Mouse (Mus musculus): ENCODE data around the gene Mif. TPM values are rescaled to one million over a fixed set of nuclear protein-coding genes. Genes with fewer than 3 reads are reported as not detected.

Mif gene
- total and polyA plus RNA-seq, 2 experiments from 2014 or later: 1,140 to 1,428 TPM

- Histone ChIP-seq H3K36me3 (replicated peaks; ENCODE audit: control insufficient read depth, insufficient read depth, low read length) (0 out of 2 replicates have a peak, but pooled peaks cover 10% of the 10 kb centered on the region), H3K27me3 (ENCODE audit: control insufficient read depth, insufficient read depth, low read length) (no peaks in the 10 kb centered on the region), H3K4me3 (ENCODE audit: low read depth, low read length) (no peak overlapping the region), H3K4me1 (ENCODE audit: control insufficient read depth, insufficient read depth) (peaks cover 6% of the 10 kb centered on the region; the same call in 1 of the 2 replicates), H3K9me3 (replicated peaks; ENCODE audit: control insufficient read depth, low read length) (no peaks in the 10 kb centered on the region; the same call in 1 of the 2 replicates), H3K9ac (replicated peaks; ENCODE audit: low read depth, low read length) (no peak overlapping the region), H3K27ac (ENCODE audit: low read depth) (no peak overlapping the region), H3K4me2 (ENCODE audit: low read depth, low read length) (no peak overlapping the region)
- ATAC-seq (ENCODE audit: insufficient read depth, low read depth) (no peak), DNase-seq (ENCODE audit: low spot score) (no peak)
- TF ChIP-seq EP300 (IDR thresholded peaks at IDR 0.05; ENCODE audit: low read depth) (no peak), CTCF (IDR thresholded peaks at IDR 0.05; ENCODE audit: low read depth) (no peak)
- WGBS: 45% methylated on average over 5 of the region's 5 CpGs
Observed at GRCm38 (mm10) chr10:75854096-75854495, 5.9 kb downstream of the Mif start.

GRCm38 (mm10) chr10:75853452-75853851 lies 6.6 kb downstream of the Mif start:
- Histone ChIP-seq H3K4me3 (ENCODE audit: low read depth, low read length) (no peak overlapping the region), H3K9ac (replicated peaks; ENCODE audit: low read depth, low read length) (no peak overlapping the region), H3K27ac (ENCODE audit: low read depth) (no peak overlapping the region), H3K4me1 (ENCODE audit: control insufficient read depth, insufficient read depth) (peaks cover under 1% of the 10 kb centered on the region; the same call in 1 of the 2 replicates), H3K27me3 (ENCODE audit: control insufficient read depth, insufficient read depth, low read length) (no peaks in the 10 kb centered on the region), H3K36me3 (replicated peaks; ENCODE audit: control insufficient read depth, insufficient read depth, low read length) (0 out of 2 replicates have a peak, but pooled peaks cover 10% of the 10 kb centered on the region), H3K9me3 (replicated peaks; ENCODE audit: control insufficient read depth, low read length) (no peaks in the 10 kb centered on the region; the same call in 1 of the 2 replicates), H3K4me2 (ENCODE audit: low read depth, low read length) (no peak overlapping the region)
- peak; percentile 74 for DNase-seq (ENCODE audit: low spot score)
- WGBS: 18% methylated on average over 10 of the region's 10 CpGs
- TF ChIP-seq CTCF (IDR thresholded peaks at IDR 0.05; ENCODE audit: low read depth) (peak; percentile 78), EP300 (IDR thresholded peaks at IDR 0.05; ENCODE audit: low read depth) (no peak)
- peak; percentile 66 for ATAC-seq (ENCODE audit: insufficient read depth, low read depth)

- Histone ChIP-seq H3K27ac (ENCODE audit: low read depth) (no peak overlapping the region), H3K9ac (replicated peaks; ENCODE audit: low read depth, low read length) (no peak overlapping the region), H3K36me3 (replicated peaks; ENCODE audit: control insufficient read depth, insufficient read depth, low read length) (0 out of 2 replicates have a peak, but pooled peaks cover 9% of the 10 kb centered on the region), H3K4me1 (ENCODE audit: control insufficient read depth, insufficient read depth) (no peaks in the 10 kb centered on the region), H3K4me3 (ENCODE audit: low read depth, low read length) (no peak overlapping the region), H3K27me3 (ENCODE audit: control insufficient read depth, insufficient read depth, low read length) (no peaks in the 10 kb centered on the region), H3K9me3 (replicated peaks; ENCODE audit: control insufficient read depth, low read length) (no peaks in the 10 kb centered on the region; the same call in 1 of the 2 replicates), H3K4me2 (ENCODE audit: low read depth, low read length) (no peak overlapping the region)
- TF ChIP-seq EP300 (IDR thresholded peaks at IDR 0.05; ENCODE audit: low read depth) (no peak), CTCF (IDR thresholded peaks at IDR 0.05; ENCODE audit: low read depth) (no peak)
- DNase-seq (ENCODE audit: low spot score) (no peak), ATAC-seq (ENCODE audit: insufficient read depth, low read depth) (no peak)
- WGBS: 94% methylated on average over 12 of the region's 12 CpGs
Observed at GRCm38 (mm10) chr10:75852539-75853125, 7.4 kb downstream of the Mif start.

- H3K27me3 ChIP-seq (ENCODE audit: control insufficient read depth, insufficient read depth, low read length): no peaks in the 10 kb centered on the region
- TF ChIP-seq CTCF (IDR thresholded peaks at IDR 0.05; ENCODE audit: low read depth) (no peak), EP300 (IDR thresholded peaks at IDR 0.05; ENCODE audit: low read depth) (no peak)
- no peak overlapping the region for H3K9ac ChIP-seq (replicated peaks; ENCODE audit: low read depth, low read length)
- H3K27ac ChIP-seq (ENCODE audit: low read depth): no peak overlapping the region
- H3K4me2 ChIP-seq (ENCODE audit: low read depth, low read length): no peak overlapping the region
- no peak for ATAC-seq (ENCODE audit: insufficient read depth, low read depth)
- H3K36me3 ChIP-seq (replicated peaks; ENCODE audit: control insufficient read depth, insufficient read depth, low read length): no peaks in the 10 kb centered on the region
- no peaks in the 10 kb centered on the region; the same call in 1 of the 2 replicates for H3K9me3 ChIP-seq (replicated peaks; ENCODE audit: control insufficient read depth, low read length)
- 60% methylated on average over 3 of the region's 3 CpGs for WGBS
- DNase-seq (ENCODE audit: low spot score): no peak
- H3K4me1 ChIP-seq (ENCODE audit: control insufficient read depth, insufficient read depth): no peaks in the 10 kb centered on the region
- no peak overlapping the region for H3K4me3 ChIP-seq (ENCODE audit: low read depth, low read length)
Observed at GRCm38 (mm10) chr10:75851681-75852080, 8.4 kb downstream of the Mif start.

GRCm38 (mm10) chr10:75851076-75851475 lies 9.0 kb downstream of the Mif start:
- Histone ChIP-seq H3K9ac (replicated peaks; ENCODE audit: low read depth, low read length) (no peak overlapping the region), H3K27ac (ENCODE audit: low read depth) (no peak overlapping the region), H3K4me3 (ENCODE audit: low read depth, low read length) (no peak overlapping the region), H3K9me3 (replicated peaks; ENCODE audit: control insufficient read depth, low read length) (no peaks in the 10 kb centered on the region; the same call in 1 of the 2 replicates), H3K4me2 (ENCODE audit: low read depth, low read length) (no peak overlapping the region), H3K27me3 (ENCODE audit: control insufficient read depth, insufficient read depth, low read length) (no peaks in the 10 kb centered on the region), H3K36me3 (replicated peaks; ENCODE audit: control insufficient read depth, insufficient read depth, low read length) (no peaks in the 10 kb centered on the region), H3K4me1 (ENCODE audit: control insufficient read depth, insufficient read depth) (no peaks in the 10 kb centered on the region)
- TF ChIP-seq EP300 (IDR thresholded peaks at IDR 0.05; ENCODE audit: low read depth) (no peak), CTCF (IDR thresholded peaks at IDR 0.05; ENCODE audit: low read depth) (no peak)
- DNase-seq (ENCODE audit: low spot score) (no peak), ATAC-seq (ENCODE audit: insufficient read depth, low read depth) (no peak)
- WGBS: 9% methylated on average over 6 of the region's 6 CpGs

GRCm38 (mm10) chr10:75848382-75848781 lies 11.7 kb downstream of the Mif start:
- no peak overlapping the region for H3K4me2 ChIP-seq (ENCODE audit: low read depth, low read length)
- H3K27ac ChIP-seq (ENCODE audit: low read depth): no peak overlapping the region
- ATAC-seq (ENCODE audit: insufficient read depth, low read depth): no peak
- 22% methylated on average over 3 of the region's 3 CpGs for WGBS
- H3K36me3 ChIP-seq (replicated peaks; ENCODE audit: control insufficient read depth, insufficient read depth, low read length): no peaks in the 10 kb centered on the region
- DNase-seq (ENCODE audit: low spot score): no peak
- H3K4me1 ChIP-seq (ENCODE audit: control insufficient read depth, insufficient read depth): no peaks in the 10 kb centered on the region
- no peak for TF ChIP-seq CTCF (IDR thresholded peaks at IDR 0.05; ENCODE audit: low read depth)
- TF ChIP-seq EP300 (IDR thresholded peaks at IDR 0.05; ENCODE audit: low read depth): no peak
- H3K9ac ChIP-seq (replicated peaks; ENCODE audit: low read depth, low read length): no peak overlapping the region
- H3K27me3 ChIP-seq (ENCODE audit: control insufficient read depth, insufficient read depth, low read length): no peaks in the 10 kb centered on the region
- H3K4me3 ChIP-seq (ENCODE audit: low read depth, low read length): no peak overlapping the region
- H3K9me3 ChIP-seq (replicated peaks; ENCODE audit: control insufficient read depth, low read length): no peaks in the 10 kb centered on the region; the same call in 1 of the 2 replicates
